Mouse (Mus musculus) urinary bladder, postnatal 25 days (tissue): ENCODE data around the gene Tgm2.

Source experiments
- DNase-seq: peaks from one replicate; pipeline ENCODE4 v3.0.0; 2022; ENCODE audit warnings: low spot score

Tgm2 gene

GRCm38 (mm10) chr2:158068444-158068971 lies 77.7 kb downstream of the Tgm2 start:
- DNase-seq, result no peak

- no peak for DNase-seq
These were observed 78.9 kb downstream of the Tgm2 start for GRCm38 (mm10) chr2:158067260-158067824.

- no peak for DNase-seq
These were observed 79.8 kb downstream of the Tgm2 start for GRCm38 (mm10) chr2:158066456-158066855.
